Mouse (Mus musculus) right cerebral cortex, adult 2 months (tissue): ENCODE data around the gene Pak2.
"Not testable (repeated sequence)": the region's sequence is repeated elsewhere in the genome, so short reads cannot be mapped to it uniquely, and the experiment has no call there.

Experiments used
- DNase-seq, 2 experiments: peaks; one replicate each; pipeline ENCODE4 v3.0.0; 2021 to 2022; ENCODE audit warnings: low spot score in 2 of 2

Gene Pak2

GRCm38 (mm10) chr16:32078991-32079511, at the start of gene Pak2:
Gene Pak2, minus strand, starts transcription at chr16:32079342.
- peak; percentile 81 to 85 for DNase-seq

DNA sequence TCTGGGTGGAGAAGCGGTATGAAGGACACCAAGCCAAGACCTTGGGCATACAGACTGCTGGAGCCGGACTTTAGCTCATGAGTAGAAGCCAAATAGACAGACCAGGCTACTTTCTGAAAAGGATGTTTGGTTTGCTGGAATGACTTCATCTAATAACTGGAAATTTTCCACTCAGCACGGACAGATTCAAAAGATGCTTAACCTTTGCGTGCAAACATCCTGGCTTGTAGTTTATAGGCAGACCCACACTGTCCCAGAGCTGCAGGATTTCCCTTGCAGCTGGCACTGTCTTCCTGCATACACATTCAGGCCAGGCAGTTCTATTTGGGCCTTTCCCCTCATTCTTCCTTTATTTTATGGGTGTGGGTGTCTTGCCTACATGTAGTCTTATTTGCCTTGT, 47.9 kb upstream of the Pak2 start:
- no peak for DNase-seq

DNA sequence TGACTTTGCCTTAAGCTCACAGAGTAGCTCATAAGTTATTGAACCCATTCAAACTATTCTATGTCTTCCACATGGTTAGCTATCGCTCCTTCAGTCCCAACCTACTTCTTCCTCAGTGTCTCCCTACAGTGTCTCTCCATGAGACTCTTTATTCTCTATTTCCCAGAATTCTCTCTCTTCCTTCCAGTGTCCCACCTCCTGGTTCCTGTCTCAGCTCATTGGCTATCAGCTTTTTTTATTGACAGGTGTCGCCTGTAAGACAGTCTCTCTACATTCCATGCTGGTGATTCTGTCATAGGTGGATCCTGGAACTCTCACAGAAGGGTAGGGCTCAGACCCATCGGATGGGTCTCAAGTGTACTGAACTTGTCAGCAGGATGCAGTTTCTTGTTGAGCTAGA, 46.2 kb upstream of the Pak2 start:
- DNase-seq = no peak

DNA sequence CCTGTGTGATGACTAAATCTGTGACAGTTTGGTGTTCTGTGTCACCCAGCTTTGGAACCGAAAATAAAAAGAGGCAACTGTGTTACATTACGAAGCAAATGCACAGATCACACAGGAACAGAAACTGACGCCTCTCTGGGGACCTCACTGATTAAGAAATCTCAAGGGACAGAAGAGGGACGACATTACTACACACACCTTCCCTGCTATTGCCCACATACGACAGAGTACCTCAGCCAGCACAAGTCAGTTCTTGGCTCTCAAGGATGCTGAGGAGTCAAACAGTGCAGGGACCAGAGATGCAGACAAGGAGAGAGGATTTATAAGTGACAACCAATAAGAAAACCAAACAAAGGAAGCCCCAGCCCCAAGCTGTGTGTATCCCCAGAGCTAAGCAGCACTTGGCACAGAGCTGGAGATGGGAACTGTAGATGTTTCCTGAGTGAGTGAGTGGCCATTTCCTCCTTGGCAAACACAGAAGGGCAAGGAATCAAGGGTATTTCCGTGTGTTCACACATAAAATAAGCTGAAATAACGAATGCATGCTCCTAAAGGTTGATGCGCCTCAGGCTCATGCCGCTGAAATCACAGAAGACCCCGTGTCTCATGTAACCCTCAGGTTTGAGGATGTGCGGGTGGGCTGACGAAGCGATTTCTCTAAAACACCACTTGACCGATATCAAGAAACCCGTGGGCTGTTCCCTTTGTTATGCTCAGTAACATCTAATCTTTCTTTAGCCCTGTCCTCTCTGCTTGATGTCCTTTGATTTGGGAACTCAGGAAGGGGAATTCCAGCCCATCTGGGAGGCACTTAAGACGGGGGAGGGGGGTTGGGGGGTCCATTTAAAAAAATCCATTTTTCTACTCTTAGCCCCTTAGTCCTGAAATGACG, 45.5 kb upstream of the Pak2 start:
- no peak for DNase-seq

GRCm38 (mm10) chr16:32124020-32124419, 44.9 kb upstream of the Pak2 start:
- no peak for DNase-seq

DNA sequence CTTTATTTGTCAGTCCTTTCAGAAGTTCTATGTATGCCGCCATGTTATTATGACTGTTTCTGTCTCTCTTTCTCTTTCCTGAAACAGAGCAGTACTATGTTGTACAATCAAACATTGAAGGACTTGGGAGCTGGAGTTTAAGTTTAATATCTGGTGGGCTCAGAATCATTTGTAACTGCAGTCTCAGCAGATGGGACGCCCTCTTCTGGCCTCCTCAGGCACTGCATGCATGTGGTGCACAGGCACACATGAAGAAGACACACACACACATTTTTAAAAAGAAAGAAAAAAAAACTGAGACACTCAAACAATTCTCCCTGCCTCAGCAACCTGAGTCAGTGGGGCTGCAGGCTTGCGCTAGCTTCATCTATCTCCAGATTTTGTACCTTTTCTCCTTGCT, 41.3 kb upstream of the Pak2 start:
- no peak for DNase-seq

DNA sequence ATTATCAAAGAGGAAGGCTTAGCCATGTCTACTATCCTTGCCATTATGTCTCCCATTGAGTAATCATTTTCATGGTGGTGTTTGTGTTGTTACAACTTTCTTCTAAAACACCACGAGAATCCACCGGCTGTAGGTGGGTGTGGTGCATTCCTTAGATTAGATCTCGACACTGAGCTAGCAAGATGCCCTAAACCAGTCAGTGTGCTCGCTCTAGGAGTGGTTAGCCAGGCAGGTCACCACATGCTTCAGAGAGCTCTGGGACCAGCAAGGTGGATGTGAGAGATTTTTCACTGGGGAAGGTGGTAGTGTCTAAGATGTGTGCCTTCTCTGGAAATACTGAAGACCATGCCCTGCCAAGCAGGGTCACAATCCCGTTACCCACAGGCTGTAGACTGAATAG, 37.0 kb upstream of the Pak2 start:
- no peak for DNase-seq

GRCm38 (mm10) chr16:32115781-32116180, 36.6 kb upstream of the Pak2 start:
- no peak for DNase-seq

DNA sequence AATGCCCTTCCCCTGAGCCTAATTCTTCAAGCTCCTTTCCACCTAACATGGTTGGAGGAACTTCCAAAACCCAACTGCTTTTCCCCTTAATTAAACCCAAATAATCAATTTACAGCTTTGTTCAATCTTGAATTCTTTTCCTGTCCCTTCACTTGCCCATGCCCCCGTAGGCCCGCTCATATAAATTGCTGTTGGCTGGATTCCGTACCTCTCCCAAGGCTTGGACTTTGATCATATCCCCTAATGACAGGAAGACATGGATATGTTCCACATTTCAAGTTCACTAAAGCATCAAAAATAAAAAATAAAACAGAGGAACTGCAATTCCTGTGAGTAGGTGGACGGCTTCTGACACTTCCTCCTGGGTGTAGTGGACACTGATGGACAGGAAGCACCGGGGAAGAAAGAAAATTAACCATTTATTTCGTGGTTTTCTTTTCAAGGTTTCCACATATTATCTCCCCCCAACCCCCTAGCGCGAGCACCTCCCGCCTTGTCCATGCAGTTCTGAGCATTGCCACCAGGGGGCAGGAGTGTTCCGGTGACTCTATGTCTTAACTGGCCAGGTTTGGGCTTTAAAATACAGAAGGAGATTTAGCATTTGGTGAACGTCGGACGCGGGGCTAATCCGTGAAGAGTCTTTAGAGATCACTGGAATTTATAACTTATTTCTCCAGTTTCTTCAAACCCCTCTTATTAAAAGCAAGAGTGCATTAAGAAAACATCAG, 36.0 kb upstream of the Pak2 start:
- peak; percentile 88 to 89 for DNase-seq

- no peak for DNase-seq
Measured at GRCm38 (mm10) chr16:32114406-32114805, 35.3 kb upstream of the Pak2 start.

- DNase-seq = peak; percentile 52 to 56
Measured at GRCm38 (mm10) chr16:32113541-32114218, 34.5 kb upstream of the Pak2 start.

- no peak for DNase-seq
Measured at GRCm38 (mm10) chr16:32110951-32111699, 32.0 kb upstream of the Pak2 start.

DNA sequence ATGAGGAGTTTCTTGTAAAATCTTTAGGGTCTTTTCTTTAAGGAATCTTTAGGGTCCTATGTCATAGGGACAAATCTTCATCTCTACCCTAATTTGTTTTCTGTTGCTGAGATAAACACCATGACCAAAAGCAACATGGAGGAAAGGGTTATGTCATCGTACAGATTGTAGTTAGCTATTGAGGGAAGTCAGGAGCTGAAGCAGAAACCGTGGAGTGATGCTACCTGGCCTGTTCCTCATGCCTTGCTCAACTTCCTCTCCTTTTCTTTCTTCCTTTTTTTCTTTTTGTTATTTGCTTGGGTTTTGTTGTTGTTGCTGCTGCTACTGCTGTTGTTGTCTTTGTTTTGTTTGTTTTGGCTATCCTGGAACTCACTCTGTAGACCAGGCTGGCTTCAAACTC, 29.4 kb upstream of the Pak2 start:
- DNase-seq = no peak

GRCm38 (mm10) chr16:32108170-32108569, 29.0 kb upstream of the Pak2 start:
- DNase-seq = no peak

- DNase-seq = no peak
Measured at GRCm38 (mm10) chr16:32107342-32108045, 28.4 kb upstream of the Pak2 start.

- DNase-seq = no peak
Measured at GRCm38 (mm10) chr16:32105698-32106097, 26.6 kb upstream of the Pak2 start.

GRCm38 (mm10) chr16:32102295-32102694, 23.2 kb upstream of the Pak2 start:
- DNase-seq = no peak

DNA sequence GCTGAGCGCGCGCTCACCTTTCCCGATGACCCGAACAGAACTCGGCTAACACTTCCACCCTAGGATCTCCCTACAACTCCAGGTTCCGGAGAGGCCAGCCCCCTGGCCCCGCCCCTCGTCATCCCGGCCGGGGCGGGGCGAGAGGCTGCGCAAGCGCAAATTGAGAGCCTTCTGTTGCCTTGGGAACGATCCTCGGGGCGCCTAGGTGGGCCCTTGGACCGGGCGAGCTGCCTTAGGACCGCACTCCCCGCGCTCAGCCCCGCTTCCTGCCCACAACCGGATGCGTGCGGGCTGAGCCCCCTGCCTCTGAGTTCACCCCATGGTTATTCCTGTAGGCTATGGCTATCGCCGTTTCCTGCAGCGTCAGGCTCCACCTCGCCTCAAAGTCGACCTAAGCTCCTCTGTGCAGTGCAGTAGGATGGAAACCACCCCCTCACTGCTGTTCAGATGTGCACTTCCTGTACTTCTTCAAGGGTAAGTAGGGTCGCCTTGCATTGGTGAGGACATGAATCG, 20.6 kb upstream of the Pak2 start, which contains the start of the genes Pigx and Cep19:
Gene Pigx (minus strand): TSS at position 103 of the 513 bp plus-strand sequence.
Gene Cep19 (plus strand): TSS at position 163 of the 513 bp plus-strand sequence.
- peak; percentile 87 to 90 for DNase-seq

GRCm38 (mm10) chr16:32098897-32099637, 19.9 kb upstream of the Pak2 start:
- DNase-seq = peak in 1 of 2 experiments; percentile 15

- DNase-seq = not testable (repeated sequence)
Measured at GRCm38 (mm10) chr16:32097757-32098156, 18.6 kb upstream of the Pak2 start.
